Mouse (Mus musculus) urinary bladder, postnatal 36 days (tissue): ENCODE measurements at regions not wholly inside any gene's neighbourhood (a gene's known extent, or its start where the extent isn't known, plus 50 kb on each side); places are given as distances from the start of the nearest gene placed in this dataset.

Experiments used
- DNase-seq, 2 experiments: peaks; one replicate each; pipeline ENCODE4 v3.0.0; 2022; ENCODE audit warnings: low spot score in 2 of 2, mixed read lengths in 1 of 2

DNA sequence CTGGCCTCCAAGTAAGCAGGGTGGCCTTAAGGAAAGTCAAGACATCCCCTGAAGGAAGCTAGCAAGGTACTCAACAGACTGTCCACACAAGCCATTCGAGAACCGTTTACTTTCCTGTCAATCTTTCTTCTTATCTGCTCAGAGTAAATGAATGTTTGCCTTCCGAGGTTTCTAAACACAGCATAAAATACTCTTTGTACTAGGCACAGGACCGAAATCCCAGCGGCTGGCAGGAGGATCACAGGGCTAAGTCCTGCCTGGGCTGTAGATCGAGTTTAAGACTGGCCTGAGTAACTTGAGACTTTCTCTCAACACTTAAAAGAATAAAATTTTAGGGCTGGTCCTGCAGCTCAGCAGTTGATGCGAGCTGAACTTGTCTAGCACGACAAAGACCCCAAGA, 175.9 kb downstream of the Bcl2l11 start:
- DNase-seq = no peak

DNA sequence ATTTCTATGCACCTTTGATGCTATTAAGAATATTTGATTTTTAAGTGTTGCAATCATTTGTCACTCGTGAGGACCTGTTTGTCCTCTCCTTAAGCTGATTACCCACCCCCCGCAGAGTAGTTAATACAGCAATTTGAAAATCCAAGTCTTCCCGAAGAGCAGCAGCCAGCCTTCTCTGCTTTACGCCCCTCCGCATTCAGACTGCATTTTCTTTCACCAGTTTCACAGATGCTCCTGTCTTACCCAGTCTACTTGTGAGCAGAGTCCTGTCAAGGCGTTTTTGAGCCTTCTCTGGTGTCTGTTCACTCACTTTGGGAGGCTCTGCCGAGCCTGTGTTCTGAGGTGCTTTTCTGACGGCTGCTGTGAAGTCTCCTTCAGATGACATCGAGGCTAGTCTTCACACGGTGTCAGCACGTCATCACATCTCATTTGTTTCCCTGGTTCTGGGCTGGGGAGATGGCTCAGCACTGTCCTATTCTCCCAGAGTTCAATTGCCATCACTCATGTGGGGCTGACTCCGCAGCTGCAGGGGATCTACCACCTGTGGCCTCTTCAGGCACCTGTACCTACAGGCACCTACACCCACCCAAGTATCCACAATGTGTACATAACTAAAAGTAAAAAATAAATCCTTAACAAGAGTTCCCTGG, 178.3 kb downstream of the Bcl2l11 start:
- no peak for DNase-seq

- DNase-seq = no peak
These were observed 180.9 kb downstream of the Bcl2l11 start for GRCm38 (mm10) chr2:128306693-128307092.

DNA sequence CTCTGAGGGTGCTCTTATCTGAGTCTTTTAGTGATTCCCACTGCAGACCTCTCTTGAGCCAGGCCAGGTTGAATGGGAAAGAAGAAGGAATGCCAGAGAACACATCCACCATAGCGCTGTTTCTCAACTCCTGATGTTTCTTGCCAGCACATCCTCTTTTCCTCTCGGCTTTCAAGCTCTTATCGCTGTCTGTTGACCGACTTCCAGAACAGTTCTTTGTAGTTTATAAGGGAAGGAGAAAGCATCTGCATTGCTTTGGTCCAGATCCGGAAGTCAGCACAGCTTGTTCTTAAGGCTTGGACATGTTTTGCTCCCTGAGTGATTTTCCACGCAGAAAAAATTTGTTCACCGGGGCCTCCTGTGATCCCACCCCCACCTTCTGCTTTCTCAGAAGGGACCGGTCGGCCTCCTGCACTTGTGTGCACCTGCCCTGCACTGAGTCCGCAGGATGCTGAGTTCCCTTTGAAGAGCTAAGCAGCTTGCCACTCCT, 183.7 kb downstream of the Bcl2l11 start:
- DNase-seq = no peak

GRCm38 (mm10) chr2:128310081-128310480, 184.2 kb downstream of the Bcl2l11 start:
- peak; percentile 78 to 86 for DNase-seq

GRCm38 (mm10) chr2:128312084-128312594, 186.3 kb downstream of the Bcl2l11 start:
- DNase-seq = peak; percentile 42 to 73

GRCm38 (mm10) chr2:128312659-128313581, 187.1 kb downstream of the Bcl2l11 start:
- DNase-seq = no peak

DNA sequence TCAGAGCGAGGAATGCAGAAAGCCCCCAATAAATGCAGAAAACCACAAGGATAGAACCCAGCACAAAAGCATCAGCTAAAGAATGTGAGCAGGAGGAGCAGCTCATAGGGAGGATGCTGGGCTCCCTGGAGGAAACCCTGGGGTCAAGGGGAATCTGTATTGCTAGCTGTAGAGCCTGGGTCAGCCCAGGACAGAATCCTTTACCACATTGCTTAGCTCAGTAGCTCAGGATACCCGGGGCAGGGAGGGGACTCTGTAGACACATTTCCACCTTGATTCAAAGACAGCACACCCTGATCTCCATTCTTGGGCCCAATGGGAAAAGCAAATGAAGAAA, 187.7 kb downstream of the Bcl2l11 start:
- DNase-seq = no peak

GRCm38 (mm10) chr2:128313948-128314347, 188.1 kb downstream of the Bcl2l11 start:
- DNase-seq = no peak

DNA sequence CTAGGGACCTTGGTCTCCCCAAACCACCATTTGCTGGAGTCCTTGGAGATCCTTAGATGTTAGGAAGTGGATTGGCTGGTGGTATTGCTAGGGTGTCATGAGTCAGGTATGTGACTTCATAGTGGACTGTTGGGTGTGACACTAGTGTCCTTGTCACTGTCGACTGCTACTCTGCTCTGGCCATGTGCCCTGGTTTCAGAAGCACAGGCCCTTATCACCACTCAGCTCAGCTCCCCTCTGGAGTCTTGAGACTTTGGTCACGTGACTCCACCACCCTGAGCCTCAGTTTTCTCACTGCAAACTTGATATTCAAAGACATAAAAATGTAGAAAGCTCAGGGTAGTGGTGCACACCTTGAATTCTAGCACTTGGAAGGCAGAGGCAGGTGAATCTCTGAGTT, 190.7 kb downstream of the Bcl2l11 start:
- no peak for DNase-seq

- DNase-seq = no peak
These were observed 192.4 kb downstream of the Bcl2l11 start for GRCm38 (mm10) chr2:128318266-128318665.

GRCm38 (mm10) chr2:128318956-128319355, 193.1 kb downstream of the Bcl2l11 start:
- no peak for DNase-seq

- DNase-seq = no peak
These were observed 195.6 kb downstream of the Bcl2l11 start for GRCm38 (mm10) chr2:128321475-128321874.

GRCm38 (mm10) chr2:128324256-128325096, 198.6 kb downstream of the Bcl2l11 start:
- DNase-seq = peak in 1 of 2 experiments; percentile 44

GRCm38 (mm10) chr2:128325097-128325421, 199.2 kb downstream of the Bcl2l11 start:
- no peak for DNase-seq

DNA sequence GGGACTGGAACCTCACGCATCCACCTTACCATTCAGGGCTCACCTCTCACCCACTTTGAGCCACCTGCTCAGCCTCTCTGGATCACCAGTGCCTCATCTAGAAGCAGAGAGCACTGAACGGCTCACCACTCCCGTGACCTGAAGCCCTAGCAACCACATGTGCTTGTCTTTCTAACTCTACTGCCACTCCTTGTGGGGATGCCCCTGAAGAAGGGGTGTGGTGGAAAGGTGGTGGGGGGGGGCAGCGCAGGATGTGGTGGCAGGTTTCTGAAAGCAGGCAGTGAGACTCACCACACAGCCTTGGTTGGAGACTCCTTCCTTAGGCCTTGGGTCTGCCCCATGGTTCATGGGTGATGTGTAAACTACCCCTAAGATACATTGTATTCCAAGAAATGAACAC, 199.6 kb downstream of the Bcl2l11 start:
- no peak for DNase-seq

DNA sequence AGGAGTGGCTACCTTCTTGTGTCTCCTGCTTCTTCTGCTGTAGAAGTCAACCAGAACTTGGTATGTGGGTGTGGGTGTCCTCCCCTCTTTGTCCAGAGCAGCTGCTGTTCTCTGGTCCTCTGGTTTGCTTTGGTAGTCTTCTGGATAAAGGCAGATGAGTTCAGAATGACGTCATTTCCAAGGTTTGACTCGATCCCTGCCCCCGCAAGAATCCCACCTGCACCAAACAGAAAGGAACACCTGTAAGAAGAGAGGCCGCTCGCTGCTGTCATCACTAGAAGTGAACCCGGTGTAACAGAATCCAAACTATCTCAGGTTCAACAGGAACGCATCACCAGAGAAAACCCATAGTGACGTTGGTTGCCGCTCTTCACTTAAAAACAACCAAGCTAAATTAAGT, 205.0 kb downstream of the Bcl2l11 start:
- DNase-seq = no peak

DNA sequence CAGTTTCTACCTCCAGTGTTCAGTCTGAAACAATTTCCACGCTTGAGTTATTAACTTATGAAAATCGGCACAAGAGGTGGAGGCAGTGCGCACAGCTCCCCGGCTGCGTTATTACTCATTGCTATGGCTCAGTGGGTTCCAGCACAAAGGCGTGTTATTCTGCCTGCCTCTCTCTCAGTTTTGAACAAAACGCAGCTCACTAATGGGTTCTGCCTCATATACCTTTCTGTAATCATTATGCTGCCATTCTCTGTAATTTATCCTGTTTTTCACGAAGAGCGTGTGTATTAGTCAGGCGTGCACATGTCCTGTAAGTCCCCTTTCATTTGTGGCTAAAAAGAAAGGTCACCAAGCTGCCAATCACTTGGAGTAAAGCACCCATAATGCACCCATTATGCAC, 205.4 kb downstream of the Bcl2l11 start:
- no peak for DNase-seq

GRCm38 (mm10) chr2:128331681-128332080, 205.8 kb downstream of the Bcl2l11 start:
- no peak for DNase-seq

GRCm38 (mm10) chr2:128333401-128334142, 207.7 kb downstream of the Bcl2l11 start:
- no peak for DNase-seq

DNA sequence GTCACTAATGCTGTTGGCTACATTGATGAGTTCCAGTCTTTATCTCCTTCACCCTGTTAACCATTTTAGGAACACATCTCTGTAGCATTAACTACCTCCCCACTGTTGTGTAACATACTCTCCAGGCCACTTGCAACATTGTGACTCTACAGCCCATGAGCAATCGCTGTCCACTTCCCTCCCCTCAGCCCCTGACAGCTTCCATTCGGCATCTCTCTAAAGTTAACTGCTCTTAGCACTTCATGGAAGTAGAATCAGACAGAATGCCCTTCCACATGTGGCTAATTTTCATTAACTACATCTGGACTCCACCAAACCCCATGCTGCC, 208.3 kb downstream of the Bcl2l11 start:
- DNase-seq = no peak
